Mouse (Mus musculus): Measurements from ENCODE around the gene Tmco3. TPM values are rescaled to one million over a fixed set of nuclear protein-coding genes. Genes with fewer than 3 reads are reported as not detected.

Tmco3 gene
- polyA plus RNA-seq, 1 experiment from 2014 or later: 41.3 TPM

DNA sequence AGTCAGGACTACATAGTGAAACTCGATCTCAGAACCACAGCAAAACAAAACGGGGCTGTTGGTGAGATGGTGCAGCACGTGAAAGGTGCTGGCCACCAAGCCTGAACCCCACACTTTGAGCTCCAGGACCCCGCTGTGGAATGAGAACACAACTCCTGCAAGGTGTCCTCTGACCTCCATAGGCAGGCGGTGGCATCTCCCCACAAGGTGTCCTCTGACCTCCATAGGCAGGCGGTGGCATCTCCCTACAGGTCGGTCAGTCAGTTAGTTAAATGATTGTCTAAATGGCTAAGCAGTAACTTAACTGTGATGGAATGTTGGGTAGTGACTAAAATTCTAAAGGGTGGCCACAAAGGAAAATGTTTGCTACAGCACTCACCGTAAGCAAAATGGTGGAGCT, 11.6 kb downstream of the Tmco3 start:
- H3K9me3 ChIP-seq (ENCODE audit: control insufficient read depth, low read length): no peaks in the 10 kb centered on the region
- peaks cover 36% of the 10 kb centered on the region for H3K36me3 ChIP-seq (ENCODE audit: control insufficient read depth, insufficient read depth, low read length)
- no peak overlapping the region for H3K27ac ChIP-seq (ENCODE audit: low read length)
- H3K4me2 ChIP-seq (ENCODE audit: low read depth, low read length): no peak overlapping the region
- no peak overlapping the region for H3K4me3 ChIP-seq (ENCODE audit: low read length)
- no peaks in the 10 kb centered on the region for H3K4me1 ChIP-seq (replicated peaks; ENCODE audit: control insufficient read depth, insufficient read depth, low read length)
- H3K27me3 ChIP-seq (ENCODE audit: control insufficient read depth, insufficient read depth, low read depth, low read length): no peaks in the 10 kb centered on the region
- ATAC-seq (ENCODE audit: low read depth): no peak
- 95% methylated on average over 8 of the region's 8 CpGs for WGBS
- no peak overlapping the region for H3K9ac ChIP-seq (ENCODE audit: low read length)

DNA sequence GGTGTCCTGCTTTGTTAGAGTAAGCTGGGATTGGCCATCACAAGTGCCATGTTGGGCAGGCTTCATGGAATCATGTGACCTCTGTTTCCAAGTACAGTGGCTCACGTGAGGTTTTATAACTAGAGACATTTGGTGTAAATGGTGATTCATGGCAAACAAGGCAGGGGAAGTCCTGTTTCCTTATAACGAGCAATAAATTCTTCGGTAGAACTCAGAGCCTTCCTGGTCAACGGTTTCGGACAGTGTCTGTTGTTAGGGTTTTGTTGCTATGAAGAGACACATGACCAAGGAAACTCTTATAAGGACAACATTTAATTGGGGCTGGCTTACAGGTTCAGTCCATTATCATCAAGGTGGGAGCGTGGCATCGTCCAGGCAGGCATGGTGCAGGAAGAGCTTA, 13.0 kb downstream of the Tmco3 start:
- WGBS: 96% methylated on average over 7 of the region's 7 CpGs
- 0 out of 2 replicates have a peak, but pooled peaks cover 2% of the 10 kb centered on the region for H3K9me3 ChIP-seq (ENCODE audit: control insufficient read depth, low read length)
- peaks cover 32% of the 10 kb centered on the region for H3K36me3 ChIP-seq (ENCODE audit: control insufficient read depth, insufficient read depth, low read length)
- no peak for ATAC-seq (ENCODE audit: low read depth)
- no peak overlapping the region for H3K9ac ChIP-seq (ENCODE audit: low read length)
- no peak overlapping the region for H3K4me2 ChIP-seq (ENCODE audit: low read depth, low read length)
- no peaks in the 10 kb centered on the region for H3K4me1 ChIP-seq (replicated peaks; ENCODE audit: control insufficient read depth, insufficient read depth, low read length)
- H3K4me3 ChIP-seq (ENCODE audit: low read length): no peak overlapping the region
- H3K27ac ChIP-seq (ENCODE audit: low read length): no peak overlapping the region
- H3K27me3 ChIP-seq (ENCODE audit: control insufficient read depth, insufficient read depth, low read depth, low read length): no peaks in the 10 kb centered on the region

DNA sequence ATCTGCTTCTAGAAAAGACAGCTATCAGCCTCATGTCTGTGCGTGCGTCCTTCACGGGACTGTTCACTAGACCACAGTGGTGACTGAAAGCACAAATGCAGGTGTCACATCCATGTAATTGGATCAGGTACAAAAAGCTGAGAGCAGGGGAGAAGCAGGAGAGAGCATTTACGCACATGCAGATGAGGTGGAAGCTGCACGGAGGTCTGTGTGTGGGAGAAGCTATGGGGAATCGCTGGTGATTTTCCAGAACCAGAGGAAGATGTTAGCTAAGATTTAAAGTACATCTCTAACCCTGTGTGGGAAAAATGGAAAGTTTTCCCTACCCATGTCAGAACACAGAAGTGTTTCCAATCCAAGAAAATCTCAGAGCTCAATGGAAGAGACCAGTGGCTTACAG, 17.5 kb downstream of the Tmco3 start:
- no peak overlapping the region for H3K27ac ChIP-seq (ENCODE audit: low read length)
- 0 out of 2 replicates have a peak, but pooled peaks cover 2% of the 10 kb centered on the region for H3K9me3 ChIP-seq (ENCODE audit: control insufficient read depth, low read length)
- no peak for ATAC-seq (ENCODE audit: low read depth)
- 90% methylated on average over 6 of the region's 6 CpGs for WGBS
- no peaks in the 10 kb centered on the region for H3K4me1 ChIP-seq (replicated peaks; ENCODE audit: control insufficient read depth, insufficient read depth, low read length)
- no peak overlapping the region for H3K4me3 ChIP-seq (ENCODE audit: low read length)
- H3K9ac ChIP-seq (ENCODE audit: low read length): no peak overlapping the region
- H3K36me3 ChIP-seq (ENCODE audit: control insufficient read depth, insufficient read depth, low read length): peaks cover 17% of the 10 kb centered on the region
- H3K27me3 ChIP-seq (ENCODE audit: control insufficient read depth, insufficient read depth, low read depth, low read length): no peaks in the 10 kb centered on the region
- no peak overlapping the region for H3K4me2 ChIP-seq (ENCODE audit: low read depth, low read length)

DNA sequence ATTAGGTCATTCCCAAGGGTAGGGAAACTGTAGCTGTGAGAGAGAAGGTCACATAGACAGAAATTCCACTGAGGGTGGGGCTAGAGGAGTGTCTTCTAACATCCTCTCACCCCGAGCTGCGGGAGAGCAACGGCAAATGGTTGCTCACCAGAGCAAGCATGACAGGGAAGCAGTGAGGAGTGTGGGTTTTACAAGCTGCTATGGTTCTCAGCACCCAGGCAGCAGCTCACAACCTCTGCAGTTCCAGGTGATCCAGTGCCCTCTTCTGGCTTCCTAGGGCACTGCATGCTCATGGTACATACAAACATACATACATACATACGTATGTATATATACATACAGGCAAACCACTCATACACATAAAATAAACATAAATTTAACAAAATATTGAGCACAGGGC, 17.9 kb downstream of the Tmco3 start:
- ATAC-seq (ENCODE audit: low read depth): no peak
- no peaks in the 10 kb centered on the region for H3K4me1 ChIP-seq (replicated peaks; ENCODE audit: control insufficient read depth, insufficient read depth, low read length)
- 0 out of 2 replicates have a peak, but pooled peaks cover 2% of the 10 kb centered on the region for H3K9me3 ChIP-seq (ENCODE audit: control insufficient read depth, low read length)
- peaks cover 17% of the 10 kb centered on the region for H3K36me3 ChIP-seq (ENCODE audit: control insufficient read depth, insufficient read depth, low read length)
- H3K4me3 ChIP-seq (ENCODE audit: low read length): no peak overlapping the region
- no peak overlapping the region for H3K27ac ChIP-seq (ENCODE audit: low read length)
- WGBS: 97% methylated on average over 4 of the region's 4 CpGs
- H3K9ac ChIP-seq (ENCODE audit: low read length): no peak overlapping the region
- H3K4me2 ChIP-seq (ENCODE audit: low read depth, low read length): no peak overlapping the region
- H3K27me3 ChIP-seq (ENCODE audit: control insufficient read depth, insufficient read depth, low read depth, low read length): no peaks in the 10 kb centered on the region

DNA sequence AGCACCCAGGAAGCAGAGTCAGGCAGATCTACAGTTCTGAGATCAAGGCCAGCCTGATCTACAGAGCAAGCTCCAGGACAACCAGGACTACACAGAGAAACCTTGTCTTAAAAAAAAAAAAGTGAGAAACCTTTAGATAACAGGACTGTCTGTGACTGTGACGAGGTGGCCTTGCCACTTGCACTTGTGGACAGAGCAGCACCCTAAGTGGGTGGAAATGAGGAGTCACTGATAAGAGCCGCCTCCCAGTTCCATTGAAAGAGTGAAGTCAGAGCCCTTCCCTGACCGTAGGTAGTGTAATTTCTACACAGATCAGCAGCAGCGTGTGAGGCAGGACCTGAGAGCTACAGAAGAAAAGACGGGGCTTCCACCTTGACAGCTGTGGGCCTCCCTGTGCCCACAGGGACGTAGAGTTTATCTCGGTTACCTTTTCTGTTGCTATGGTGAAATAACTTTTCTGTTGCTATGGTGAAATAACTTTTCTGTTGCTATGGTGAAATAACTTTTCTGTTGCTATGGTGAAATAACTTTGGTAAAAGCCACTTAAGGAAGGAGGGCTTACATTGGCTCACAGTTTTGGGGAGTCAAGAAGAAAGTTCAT, 18.4 kb downstream of the Tmco3 start:
- Histone ChIP-seq H3K4me1 (replicated peaks; ENCODE audit: control insufficient read depth, insufficient read depth, low read length) (no peaks in the 10 kb centered on the region), H3K27me3 (ENCODE audit: control insufficient read depth, insufficient read depth, low read depth, low read length) (no peaks in the 10 kb centered on the region), H3K9ac (ENCODE audit: low read length) (no peak overlapping the region), H3K9me3 (ENCODE audit: control insufficient read depth, low read length) (0 out of 2 replicates have a peak, but pooled peaks cover 2% of the 10 kb centered on the region), H3K36me3 (ENCODE audit: control insufficient read depth, insufficient read depth, low read length) (peaks cover 17% of the 10 kb centered on the region), H3K27ac (ENCODE audit: low read length) (no peak overlapping the region), H3K4me3 (ENCODE audit: low read length) (no peak overlapping the region), H3K4me2 (ENCODE audit: low read depth, low read length) (no peak overlapping the region)
- ATAC-seq (ENCODE audit: low read depth): no peak
- 61% methylated on average over 7 of the region's 7 CpGs for whole genome bisulfite sequencing

DNA sequence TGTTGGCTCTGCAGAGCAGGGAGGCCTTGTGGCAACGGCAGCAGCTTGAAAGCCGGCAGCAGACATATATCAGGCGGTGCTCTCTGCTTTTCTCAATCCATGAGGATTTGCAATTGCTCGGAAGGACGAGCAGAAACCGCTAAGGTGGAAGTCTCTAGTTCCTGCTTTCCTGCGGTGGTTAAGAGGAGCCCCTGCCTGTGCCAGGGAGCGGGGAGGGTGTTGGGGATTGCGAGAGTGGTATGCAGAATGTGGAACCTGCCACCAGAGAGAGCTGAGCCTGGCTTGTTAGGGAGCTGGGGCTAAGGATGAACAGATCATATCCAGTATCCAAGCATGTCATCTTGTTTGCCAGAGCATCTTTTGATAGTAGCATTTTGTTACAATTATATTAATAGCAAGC, 18.9 kb downstream of the Tmco3 start:
- H3K4me1 ChIP-seq (replicated peaks; ENCODE audit: control insufficient read depth, insufficient read depth, low read length): no peaks in the 10 kb centered on the region
- no peak overlapping the region for H3K4me2 ChIP-seq (ENCODE audit: low read depth, low read length)
- no peak overlapping the region for H3K9ac ChIP-seq (ENCODE audit: low read length)
- H3K27me3 ChIP-seq (ENCODE audit: control insufficient read depth, insufficient read depth, low read depth, low read length): no peaks in the 10 kb centered on the region
- H3K36me3 ChIP-seq (ENCODE audit: control insufficient read depth, insufficient read depth, low read length): peaks cover 17% of the 10 kb centered on the region
- 0 out of 2 replicates have a peak, but pooled peaks cover 2% of the 10 kb centered on the region for H3K9me3 ChIP-seq (ENCODE audit: control insufficient read depth, low read length)
- ATAC-seq (ENCODE audit: low read depth): no peak
- H3K27ac ChIP-seq (ENCODE audit: low read length): no peak overlapping the region
- no peak overlapping the region for H3K4me3 ChIP-seq (ENCODE audit: low read length)
- WGBS: 83% methylated on average over 9 of the region's 9 CpGs

DNA sequence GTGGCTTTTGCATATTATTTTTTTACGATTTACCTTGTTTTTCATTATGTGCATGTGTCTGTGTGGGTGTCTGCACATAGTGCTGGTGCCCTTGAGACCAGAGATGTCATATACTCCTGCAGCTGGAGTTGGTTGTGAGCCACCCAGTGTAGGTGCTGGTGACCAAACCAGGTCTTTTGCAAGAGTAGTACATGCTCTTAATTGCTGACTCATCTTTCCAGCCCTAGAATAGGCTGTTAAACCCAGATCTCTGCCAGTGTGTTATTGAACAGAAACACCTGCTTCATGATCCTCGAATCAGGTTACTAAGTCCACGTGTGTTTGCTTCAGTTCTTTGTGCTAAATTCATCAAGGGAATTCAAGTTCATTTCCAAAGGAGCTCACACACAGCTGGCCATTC, 26.9 kb downstream of the Tmco3 start:
- no peaks in the 10 kb centered on the region for H3K9me3 ChIP-seq (ENCODE audit: control insufficient read depth, low read length)
- no peak overlapping the region for H3K4me2 ChIP-seq (ENCODE audit: low read depth, low read length)
- WGBS: 81% methylated on average over 3 of the region's 3 CpGs
- H3K27ac ChIP-seq (ENCODE audit: low read length): no peak overlapping the region
- no peaks in the 10 kb centered on the region for H3K4me1 ChIP-seq (replicated peaks; ENCODE audit: control insufficient read depth, insufficient read depth, low read length)
- H3K36me3 ChIP-seq (ENCODE audit: control insufficient read depth, insufficient read depth, low read length): peaks cover 2% of the 10 kb centered on the region; the same call in 1 of the 2 replicates
- H3K9ac ChIP-seq (ENCODE audit: low read length): no peak overlapping the region
- H3K4me3 ChIP-seq (ENCODE audit: low read length): no peak overlapping the region
- no peak for ATAC-seq (ENCODE audit: low read depth)
- no peaks in the 10 kb centered on the region for H3K27me3 ChIP-seq (ENCODE audit: control insufficient read depth, insufficient read depth, low read depth, low read length)

DNA sequence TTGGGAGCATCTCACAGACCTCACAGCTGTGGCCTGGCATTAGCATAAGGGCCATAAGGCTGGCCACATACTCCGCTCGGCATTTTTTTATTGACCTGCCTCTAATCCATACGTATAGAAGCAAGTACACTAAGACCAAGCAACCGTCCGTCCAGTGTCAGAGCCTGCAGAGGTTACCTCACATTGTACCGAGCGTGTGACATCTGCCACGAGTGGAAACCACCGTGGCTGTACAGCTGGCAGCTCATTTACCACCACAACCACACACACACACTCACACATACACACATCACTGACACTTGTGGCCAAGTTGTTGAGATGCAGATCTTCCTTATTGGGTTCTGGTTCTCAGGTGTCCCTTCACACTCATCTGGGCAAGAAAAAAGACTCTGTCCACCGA, 28.7 kb downstream of the Tmco3 start:
- Histone ChIP-seq H3K36me3 (ENCODE audit: control insufficient read depth, insufficient read depth, low read length) (peaks cover 2% of the 10 kb centered on the region; the same call in 1 of the 2 replicates), H3K27ac (ENCODE audit: low read length) (no peak overlapping the region)
- no peak for ATAC-seq (ENCODE audit: low read depth)

DNA sequence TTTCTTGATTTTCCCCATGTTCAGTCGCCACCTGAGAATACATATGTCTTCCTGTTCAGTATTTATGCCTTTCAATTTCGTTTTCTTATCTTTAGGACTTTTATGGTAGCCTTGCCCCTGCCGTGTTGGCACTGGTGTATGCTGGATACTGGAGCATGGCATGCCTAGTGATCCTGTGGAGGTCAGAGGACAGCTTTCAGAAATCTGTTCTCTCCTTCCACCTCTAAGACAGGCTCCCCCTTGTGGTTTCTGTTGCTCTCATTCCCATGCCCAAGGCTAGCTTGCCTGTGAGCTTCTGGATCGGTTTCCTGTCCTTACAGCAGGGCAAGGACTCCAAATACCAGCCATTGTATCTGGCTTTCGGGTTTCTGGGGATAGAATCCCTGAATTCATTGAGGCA, 38.6 kb downstream of the Tmco3 start:
- ATAC-seq (ENCODE audit: low read depth): no peak
- H3K4me3 ChIP-seq (ENCODE audit: low read length): no peak overlapping the region
- no peaks in the 10 kb centered on the region; the same call in 1 of the 2 replicates for H3K36me3 ChIP-seq (ENCODE audit: control insufficient read depth, insufficient read depth, low read length)
- H3K4me1 ChIP-seq (replicated peaks; ENCODE audit: control insufficient read depth, insufficient read depth, low read length): no peaks in the 10 kb centered on the region
- H3K4me2 ChIP-seq (ENCODE audit: low read depth, low read length): no peak overlapping the region
- H3K27ac ChIP-seq (ENCODE audit: low read length): no peak overlapping the region
- 28% methylated on average over 5 of the region's 5 CpGs for WGBS
- no peaks in the 10 kb centered on the region for H3K27me3 ChIP-seq (ENCODE audit: control insufficient read depth, insufficient read depth, low read depth, low read length)
- no peak overlapping the region for H3K9ac ChIP-seq (ENCODE audit: low read length)
- H3K9me3 ChIP-seq (ENCODE audit: control insufficient read depth, low read length): no peaks in the 10 kb centered on the region

More for the DNA sequence above, 28.7 kb downstream of the Tmco3 start:
- H3K9ac ChIP-seq (ENCODE audit: low read length): no peak overlapping the region
- H3K27me3 ChIP-seq (ENCODE audit: control insufficient read depth, insufficient read depth, low read depth, low read length): no peaks in the 10 kb centered on the region
- 92% methylated on average over 10 of the region's 10 CpGs for WGBS
- no peak overlapping the region for H3K4me2 ChIP-seq (ENCODE audit: low read depth, low read length)
- no peak overlapping the region for H3K4me3 ChIP-seq (ENCODE audit: low read length)
- H3K4me1 ChIP-seq (replicated peaks; ENCODE audit: control insufficient read depth, insufficient read depth, low read length): no peaks in the 10 kb centered on the region
- no peaks in the 10 kb centered on the region for H3K9me3 ChIP-seq (ENCODE audit: control insufficient read depth, low read length)

DNA sequence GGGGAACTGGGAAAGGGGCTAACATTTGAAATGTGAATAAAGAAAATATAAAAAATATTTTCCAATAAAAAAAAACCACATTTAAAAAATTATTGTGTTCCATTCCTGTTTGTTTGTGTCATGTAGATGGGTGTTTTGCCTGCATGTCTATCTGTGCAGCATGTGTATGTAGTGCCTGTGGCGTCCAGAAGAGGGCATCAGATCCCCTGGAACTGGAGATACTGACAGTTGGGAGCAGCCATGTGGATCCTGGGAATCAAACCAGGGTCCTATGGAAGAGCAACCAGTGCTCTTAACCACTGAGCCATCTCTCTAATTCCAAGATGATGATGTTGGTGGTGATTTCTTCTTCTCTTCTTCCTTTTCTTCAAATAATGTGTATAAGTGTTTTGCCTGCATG, 46.7 kb downstream of the Tmco3 start:
- H3K9me3 ChIP-seq (ENCODE audit: control insufficient read depth, low read length): no peaks in the 10 kb centered on the region
- H3K4me1 ChIP-seq (replicated peaks; ENCODE audit: control insufficient read depth, insufficient read depth, low read length): peaks cover 8% of the 10 kb centered on the region
- 35% methylated on average over 1 of the region's 1 CpGs for WGBS
- H3K9ac ChIP-seq (ENCODE audit: low read length): no peak overlapping the region
- H3K4me3 ChIP-seq (ENCODE audit: low read length): no peak overlapping the region
- ATAC-seq (ENCODE audit: low read depth): no peak
- no peaks in the 10 kb centered on the region for H3K36me3 ChIP-seq (ENCODE audit: control insufficient read depth, insufficient read depth, low read length)
- H3K27ac ChIP-seq (ENCODE audit: low read length): no peak overlapping the region
- H3K4me2 ChIP-seq (ENCODE audit: low read depth, low read length): no peak overlapping the region
- no peaks in the 10 kb centered on the region for H3K27me3 ChIP-seq (ENCODE audit: control insufficient read depth, insufficient read depth, low read depth, low read length)
